Mouse (Mus musculus): ENCODE results near the gene Lrrc56.

DNA sequence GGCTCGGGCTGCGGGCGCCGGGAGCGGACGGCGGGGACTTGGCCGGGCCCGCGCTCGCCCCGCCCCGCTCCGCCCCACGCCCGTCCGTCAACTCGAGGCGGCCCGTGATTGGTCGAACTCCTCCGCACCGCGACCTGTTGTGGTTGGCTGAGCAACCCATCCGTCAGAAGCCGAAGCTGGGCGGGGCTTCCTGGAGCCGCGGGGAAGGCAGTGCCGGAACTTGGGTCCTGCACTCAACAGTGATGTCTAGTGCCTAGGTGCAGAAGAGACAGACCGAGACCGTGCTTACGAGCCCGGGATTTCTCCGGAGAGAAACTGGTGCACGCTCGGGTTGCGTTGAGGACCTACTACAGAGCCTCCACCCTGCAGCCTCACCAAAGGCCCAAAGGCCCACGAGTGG, at the start of gene Lrrc56, which contains the start of gene Hras:
- TF ChIP-seq EP300 (IDR thresholded peaks at IDR 0.05; ENCODE audit: low read depth) = no peak
- TF ChIP-seq CTCF (IDR thresholded peaks at IDR 0.05; ENCODE audit: low read depth) = no peak

All from heart, postnatal 0 days (tissue).